Mouse (Mus musculus) spleen, postnatal 36 days (tissue): ENCODE measurements around the gene Ttc9b.
"Not testable (repeated sequence)": the region's sequence is repeated elsewhere in the genome, so short reads cannot be mapped to it uniquely, and the experiment has no call there.

Experiments
- DNase-seq, 2 experiments: peaks; one replicate each; pipeline ENCODE4 v3.0.0; 2022; ENCODE audit warnings: low spot score in 2 of 2, mixed read lengths in 1 of 2

Ttc9b gene

DNA sequence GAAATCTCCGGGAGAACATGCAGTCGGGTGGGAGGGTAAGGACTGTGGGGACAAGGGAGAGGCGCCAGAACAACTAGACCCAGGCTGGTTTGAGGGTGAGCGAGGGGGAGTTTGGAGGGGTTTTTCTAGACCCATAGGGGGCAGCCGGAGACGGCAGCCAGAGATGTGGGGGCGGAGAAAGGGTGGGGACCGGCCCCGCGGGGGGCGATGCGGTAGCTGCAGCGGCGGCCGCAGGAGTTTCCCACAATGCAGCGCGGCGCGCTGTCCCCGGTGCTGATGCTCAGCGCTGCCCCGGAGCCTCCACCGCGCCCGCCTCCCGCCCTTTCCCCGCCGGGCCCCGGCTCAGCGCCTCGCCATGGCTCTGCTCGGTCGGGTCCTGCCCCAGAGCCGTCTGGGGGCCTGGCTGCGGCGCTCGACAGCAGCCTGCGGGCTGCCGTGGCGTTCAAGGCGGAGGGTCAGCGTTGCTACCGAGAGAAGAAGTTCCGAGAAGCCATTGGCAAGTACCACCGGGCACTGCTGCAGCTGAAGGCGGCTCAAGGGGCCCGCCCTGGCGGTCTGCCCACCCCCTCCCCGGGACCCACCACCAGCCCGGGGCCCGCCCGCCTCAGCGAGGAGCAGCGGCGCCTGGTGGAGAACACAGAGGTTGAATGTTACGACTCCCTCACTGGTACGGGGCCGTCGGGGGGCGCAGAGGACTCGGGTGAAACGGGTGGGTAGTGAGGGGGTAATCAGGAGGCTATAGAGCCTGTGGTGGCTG, at the start of gene Ttc9b:
Ttc9b (plus strand) TSS at position 235 of the 757 bp plus-strand sequence.
- DNase-seq: no peak

DNA sequence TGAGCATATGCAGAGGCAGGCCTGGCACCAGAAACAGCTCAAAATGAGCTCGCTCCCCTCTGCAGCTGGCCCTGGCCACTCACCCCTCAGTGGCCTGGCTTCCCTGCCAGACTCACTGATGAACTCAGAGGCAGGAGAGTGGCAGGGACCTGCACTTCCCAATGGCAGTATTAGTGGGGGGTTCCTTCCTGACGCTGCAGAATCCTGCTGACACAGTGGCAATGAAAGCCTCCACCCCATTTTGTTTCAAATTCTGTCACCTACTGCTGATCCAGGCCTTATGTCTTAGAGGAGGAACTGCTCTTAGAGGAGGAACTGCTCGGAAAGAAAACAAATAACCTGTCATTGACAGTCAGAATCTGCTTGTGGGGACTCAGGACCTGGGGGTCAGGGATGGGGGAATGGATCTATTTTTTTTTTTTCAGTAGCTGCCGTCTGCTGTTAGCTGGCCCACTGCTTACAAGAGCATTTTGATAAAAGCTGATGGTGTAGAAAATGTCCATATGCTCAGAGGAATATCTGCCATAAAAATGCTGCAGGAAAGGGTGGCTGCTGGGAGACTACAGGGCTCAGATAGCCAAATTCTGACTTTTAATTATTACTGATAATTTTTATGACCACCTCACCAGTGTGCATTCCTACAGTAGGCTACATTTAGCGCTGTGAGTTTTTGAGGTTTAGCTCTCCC, 48.9 kb upstream of the Ttc9b start:
- DNase-seq: no peak

DNA sequence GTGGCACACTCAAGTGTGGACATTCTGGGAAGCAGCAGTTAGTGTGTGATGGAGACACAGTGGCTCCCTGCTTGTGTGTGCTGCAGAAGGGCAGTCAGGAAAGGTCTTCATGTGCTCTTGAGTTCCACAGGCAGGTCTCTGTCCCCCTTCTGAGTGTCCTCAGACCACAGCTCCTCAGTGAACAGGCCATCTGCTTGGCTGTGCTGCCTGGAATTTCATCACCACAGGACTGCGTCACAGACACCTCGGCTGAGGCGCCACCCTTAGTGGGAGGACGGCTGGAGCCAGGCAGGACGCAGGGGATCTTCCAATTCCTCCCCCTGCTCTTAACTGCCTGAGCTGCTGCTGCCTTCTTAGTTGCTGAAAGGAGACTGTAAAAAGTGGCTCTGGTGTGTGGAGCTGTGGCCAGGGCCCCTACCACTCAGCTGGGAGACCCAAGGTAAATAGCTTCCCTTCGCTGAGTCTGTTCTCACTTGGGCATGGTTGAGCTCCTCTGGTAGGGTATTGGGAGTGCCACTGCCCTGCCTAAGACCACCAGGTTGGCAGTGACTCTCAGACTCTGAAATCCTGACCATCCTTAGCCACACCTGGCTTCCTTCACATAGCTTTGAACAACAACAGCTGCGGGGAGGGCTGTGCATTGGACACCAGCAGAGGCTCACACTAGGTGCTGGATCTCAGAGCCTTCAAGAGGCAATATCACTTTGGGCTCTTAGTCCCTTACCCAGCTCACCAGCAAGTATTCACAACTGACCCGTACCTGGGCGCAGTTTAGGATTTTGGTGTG, 48.0 kb upstream of the Ttc9b start:
- no peak for DNase-seq

DNA sequence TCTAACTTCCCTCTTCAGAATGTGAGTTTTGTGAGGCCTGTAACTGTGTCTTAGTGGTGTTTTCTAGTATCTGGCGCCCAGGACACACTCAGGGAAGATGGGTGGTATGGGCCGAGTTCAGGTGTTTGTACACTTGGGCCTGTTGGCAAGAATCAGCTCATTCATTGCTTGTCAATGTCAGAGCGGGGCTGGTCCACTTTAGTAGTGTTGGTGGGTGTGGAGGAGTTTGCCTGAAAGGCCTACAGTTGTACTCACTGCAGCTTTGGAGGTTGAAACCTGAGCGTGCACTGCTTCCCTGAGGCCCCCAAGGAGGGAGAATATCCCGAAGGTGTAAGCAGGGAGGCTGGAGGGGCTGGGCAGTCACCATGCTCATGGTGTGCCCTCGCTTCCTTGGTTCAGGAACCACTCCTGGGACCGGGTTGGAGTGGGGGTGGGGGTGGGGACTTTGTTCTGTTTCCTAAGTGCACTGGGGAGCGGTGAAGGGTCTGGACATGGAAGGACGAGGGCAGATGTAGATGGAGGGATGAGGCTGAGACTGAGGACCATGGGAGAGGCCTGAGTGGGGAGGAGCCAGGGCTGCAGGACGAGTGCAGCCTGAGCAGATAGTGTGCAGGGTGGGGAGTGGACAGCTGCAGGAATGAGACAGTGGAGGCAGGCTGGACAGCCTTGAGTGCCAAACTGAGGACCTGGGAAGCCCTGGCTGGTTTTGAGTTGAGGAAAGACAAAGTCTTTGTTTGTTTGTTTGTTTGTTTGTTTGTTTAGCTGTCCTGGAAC, 47.0 kb upstream of the Ttc9b start:
- DNase-seq: no peak

DNA sequence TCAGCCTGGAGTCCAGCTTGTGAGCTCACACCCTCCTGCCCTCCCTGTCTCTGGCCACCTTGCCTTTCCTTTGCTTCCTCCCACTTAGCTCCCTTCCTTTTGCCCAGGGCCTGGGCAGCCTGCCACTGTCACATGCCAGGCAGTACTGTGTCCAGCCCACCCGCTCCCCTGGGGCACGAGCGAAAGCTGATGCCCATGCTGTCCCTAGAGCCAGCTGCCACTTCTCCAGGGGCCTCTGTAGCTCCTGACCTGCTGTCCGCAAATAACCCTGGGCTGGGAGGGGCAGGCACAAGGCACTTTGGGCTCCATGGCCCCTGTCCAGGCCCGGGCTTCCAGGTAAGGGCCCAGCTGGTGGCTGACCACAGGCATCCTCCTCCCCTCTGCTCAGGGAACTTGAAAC, 46.1 kb upstream of the Ttc9b start:
- no peak for DNase-seq

DNA sequence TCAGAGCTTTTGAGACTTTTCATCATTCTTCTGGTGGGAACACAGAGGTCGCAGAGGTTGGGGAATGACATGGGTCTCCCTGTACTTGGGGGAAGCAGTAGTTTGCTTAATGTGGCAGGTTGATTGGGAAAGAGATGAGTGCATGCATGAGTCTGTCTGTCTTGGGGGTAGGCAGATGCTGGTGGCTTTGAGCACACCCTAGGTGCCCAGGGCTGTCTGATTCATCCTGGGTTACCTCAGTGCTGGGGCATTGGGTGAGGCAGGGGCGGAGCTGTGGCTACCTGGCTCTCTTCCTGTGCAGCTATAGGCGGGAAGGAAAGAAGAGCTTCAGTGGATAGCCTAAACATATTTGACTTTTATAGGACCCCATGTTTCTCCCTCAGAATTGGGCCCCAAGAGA, 45.6 kb upstream of the Ttc9b start:
- no peak for DNase-seq

DNA sequence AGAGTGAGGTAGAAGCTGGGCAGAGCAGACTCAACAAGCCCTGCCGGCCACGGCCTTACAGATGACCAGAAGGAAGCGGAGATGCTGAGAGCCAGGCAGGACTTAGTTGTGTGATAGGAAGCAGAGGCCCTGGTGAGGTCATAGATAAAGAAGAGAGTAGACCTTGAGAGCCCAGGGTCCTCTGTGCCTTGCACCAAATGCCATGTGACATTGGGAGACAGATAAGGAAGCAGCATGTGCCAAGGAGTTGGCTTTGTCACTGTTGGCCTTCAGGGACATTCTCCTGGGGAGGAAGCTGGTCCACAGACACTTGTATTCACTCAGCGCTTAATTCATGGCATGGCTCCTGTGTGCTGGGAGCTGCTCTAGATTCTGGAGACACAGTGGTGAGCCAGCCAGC, 44.4 kb upstream of the Ttc9b start:
- DNase-seq: no peak

DNA sequence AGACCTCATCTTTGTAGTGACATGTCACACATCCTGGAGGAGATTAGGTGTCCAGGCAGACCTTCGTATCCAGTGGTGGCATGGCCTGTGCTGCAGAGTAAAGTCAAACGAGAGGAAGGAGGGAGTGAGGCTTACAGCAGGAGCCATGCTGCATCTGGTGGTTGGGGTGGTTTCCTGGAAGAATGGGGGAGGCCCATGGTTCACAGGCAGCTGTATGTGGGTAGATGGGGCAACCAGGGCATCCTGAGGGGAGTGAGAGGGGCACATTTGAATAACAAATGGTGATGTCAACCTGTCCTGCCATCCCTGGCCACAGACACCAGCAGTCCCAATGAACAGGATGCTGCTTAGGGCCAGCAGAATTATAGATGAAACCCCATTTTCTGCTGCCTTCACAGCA, 44.0 kb upstream of the Ttc9b start:
- DNase-seq: no peak

DNA sequence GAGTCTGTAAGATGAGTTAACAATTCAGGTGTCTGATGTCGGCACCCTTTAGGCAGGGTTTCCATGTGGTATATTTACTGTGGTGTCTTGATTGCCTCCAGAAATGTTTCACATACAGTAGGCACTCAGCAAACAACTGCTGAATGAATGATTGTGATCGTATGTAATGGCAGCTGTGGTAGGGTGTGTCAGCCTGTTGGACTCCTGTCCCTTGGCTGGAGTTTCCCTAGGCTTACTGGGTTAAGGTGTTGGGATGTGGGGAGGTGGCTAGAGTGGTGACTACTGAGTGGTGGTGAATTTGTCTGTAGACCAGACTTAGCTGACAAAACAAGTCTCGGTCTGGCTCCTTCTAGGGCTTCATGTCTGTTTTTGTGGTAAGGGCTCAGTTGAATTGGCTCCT, 43.3 kb upstream of the Ttc9b start:
- no peak for DNase-seq

DNA sequence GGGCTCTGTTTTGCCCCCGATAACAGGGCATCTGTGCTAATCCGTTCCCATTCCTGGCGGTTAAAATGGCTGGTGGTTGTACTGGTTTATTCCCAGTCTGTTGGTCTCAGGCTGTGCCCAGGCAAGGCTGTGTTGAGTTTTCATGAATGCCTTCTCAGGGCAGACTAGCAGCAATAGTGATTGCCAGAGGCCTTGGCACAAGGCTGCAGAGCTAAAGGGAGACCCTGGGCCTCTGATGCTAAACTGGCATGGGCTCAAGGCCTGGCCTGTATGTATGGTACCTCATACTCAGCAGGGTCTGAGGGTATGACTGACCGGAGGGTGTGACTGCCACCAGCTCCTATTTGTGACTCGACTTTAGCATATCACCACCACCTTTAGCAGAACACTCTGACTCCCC, 42.8 kb upstream of the Ttc9b start:
- no peak for DNase-seq

DNA sequence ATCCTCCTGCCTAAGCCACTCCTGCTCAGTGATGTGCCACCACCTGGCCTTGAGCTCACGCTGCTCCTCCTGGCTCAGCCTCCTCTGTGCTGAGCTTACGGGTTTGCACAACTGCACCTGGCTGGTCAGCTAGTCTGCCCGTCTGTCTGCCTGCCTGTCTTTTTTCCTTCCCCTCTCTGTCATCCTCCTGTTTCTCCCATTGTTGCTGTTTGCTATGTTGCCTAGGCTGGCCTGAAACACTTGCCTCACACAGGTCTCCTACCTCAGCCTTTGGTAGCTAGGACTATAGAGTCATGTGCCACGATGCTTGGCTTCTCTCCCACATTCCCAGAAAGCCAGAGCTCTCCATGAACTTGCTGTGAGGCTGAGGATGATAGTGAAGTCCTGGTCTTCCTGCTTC, 40.8 kb upstream of the Ttc9b start:
- no peak for DNase-seq

DNA sequence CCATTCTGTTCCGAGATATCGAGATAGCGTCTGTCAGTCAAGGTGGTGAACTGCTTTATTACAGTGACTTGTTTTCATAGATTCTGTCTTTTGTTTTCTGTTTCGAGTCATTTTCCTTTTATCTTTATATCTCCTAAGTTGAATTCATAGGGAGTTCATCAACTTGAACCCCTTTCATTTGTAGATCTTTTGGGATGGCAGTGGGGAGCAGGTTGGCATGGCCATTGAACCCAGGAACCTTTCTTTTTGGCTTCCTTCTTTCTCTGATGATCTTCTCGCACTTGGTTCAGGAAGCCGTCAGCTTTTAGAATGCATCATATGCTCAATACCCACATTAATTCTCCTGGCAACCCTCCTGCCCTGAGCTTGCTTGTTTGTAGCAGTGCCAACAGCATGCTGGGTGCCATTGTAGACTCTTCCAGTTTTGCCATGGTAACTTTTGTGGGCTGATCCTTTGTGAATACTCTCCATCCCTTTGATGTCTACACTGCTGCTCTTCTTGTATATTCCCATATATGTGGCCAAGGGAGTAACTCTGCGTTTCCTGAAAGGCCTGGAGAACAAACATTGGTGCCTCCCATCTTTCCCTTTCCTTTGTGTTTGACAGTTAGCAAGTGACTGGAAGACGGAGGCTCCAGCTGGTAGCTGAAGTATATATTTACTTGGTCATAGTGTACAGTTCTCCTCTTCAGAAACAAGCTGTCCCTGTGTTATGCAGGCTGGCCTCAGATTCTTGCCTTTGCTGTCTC, 39.8 kb upstream of the Ttc9b start:
- no peak for DNase-seq

DNA sequence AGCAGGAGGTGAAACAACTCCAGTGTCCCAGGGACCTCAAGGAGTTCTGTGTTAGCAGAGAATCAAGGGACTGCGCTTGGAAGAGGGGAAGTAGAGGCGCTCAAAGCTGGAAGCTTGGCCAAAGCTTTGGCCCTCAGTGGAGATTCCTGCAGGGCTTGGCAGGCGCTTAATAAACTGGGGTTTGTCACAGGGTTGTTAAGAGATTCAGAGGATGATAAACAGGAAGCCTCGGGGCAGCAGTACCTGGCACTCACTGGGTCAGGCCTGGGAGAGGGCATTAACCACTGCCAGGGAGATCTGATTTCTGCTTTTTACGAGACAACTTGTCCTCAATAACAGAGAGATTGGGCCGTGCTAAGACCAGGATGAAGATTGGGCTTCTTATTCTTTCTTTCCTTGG, 32.7 kb upstream of the Ttc9b start:
- no peak for DNase-seq

DNA sequence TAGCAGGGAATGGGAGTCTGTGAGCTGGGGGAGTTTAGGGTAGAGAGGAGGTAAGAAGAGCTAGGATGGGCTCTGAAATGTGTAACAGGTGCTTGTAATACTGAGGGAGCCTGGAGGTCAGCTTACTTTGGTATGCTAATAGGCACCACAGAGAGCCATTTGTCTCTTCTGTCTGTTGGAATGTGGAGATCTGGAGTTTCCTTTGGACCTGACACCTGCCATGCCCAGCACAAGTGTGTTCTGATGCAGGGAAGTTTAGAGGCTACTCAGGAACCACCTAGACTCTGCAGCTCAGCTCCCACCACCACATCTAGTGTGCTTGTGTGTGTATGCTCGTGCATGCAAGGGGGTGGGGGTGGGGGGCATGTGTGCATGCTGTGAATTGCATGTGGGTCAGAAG, 31.5 kb upstream of the Ttc9b start:
- no peak for DNase-seq

DNA sequence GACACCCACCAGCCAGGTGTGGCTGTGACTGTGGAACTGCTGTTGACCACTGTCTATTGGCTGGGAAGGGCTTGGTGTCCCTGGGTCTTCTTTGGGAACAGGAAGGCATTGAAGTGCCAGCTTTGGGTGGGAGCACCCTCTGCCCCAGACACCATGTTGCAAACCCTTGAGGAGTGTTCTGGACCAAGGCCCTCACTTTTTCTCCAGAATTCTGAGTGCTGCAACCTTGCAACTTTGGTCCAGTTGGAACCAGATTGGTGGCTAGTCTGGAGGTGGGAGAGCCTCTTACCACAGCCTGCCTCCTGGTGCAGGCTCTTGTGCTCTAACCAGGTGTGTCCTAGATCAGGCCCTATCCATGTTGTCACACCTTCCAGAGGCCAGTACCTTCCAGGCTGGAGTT, 28.7 kb upstream of the Ttc9b start:
- DNase-seq: no peak

DNA sequence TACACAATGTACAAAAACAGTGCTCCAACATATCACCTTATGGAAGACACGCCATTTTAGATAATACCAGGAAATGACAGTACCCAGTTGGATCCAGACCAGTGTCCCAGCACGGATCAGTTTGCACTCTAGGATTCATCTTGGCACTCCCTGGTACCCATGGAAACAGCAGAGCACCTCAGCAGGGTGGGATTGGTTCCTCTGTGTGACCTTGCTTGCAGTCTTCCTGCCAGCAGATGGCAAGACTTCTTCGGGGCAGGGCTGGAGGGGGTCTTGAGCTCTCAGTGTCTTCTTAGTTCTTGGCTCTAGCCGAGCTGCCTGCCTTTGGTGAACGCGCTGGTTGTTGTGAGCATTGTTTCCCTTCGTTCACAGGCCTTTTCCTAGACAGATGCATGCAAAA, 26.0 kb upstream of the Ttc9b start:
- DNase-seq: no peak

DNA sequence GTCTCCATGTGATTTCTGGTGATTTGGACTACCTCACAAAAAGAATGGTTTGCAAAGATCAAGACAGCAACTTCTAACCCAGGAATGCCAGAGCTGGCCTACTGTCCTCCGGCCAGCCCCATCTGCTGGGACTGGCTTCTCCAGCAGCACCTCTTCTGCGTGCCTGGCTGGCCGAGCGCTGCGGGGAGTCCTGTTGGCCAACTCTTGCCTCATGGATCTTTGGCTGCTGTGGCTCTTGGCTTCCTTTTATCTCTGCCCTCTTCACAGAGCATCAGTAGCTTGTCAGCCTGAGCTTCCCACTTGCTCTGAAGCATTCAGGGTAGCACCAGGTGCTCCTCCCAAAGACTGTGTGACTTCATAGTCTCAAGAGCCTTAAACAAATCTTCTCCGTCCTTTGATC, 25.5 kb upstream of the Ttc9b start:
- no peak for DNase-seq

DNA sequence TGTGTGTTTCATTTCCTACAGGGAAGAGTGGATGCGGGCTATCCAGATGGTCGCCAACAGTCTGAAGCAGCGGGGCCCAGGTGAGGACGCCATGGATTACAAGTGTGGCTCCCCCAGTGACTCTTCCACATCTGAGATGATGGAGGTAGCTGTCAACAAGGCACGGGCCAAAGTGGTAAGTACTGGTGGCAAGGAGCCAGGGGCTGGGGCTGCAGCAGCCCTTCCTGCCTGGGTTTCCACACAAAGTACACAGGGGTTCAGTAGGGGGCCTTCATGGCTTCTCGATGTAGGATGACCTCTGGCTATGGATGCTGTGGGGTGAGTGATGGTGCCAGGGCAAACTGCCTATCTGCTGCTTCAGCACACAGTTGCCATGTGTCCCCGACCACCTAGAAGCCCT, 24.9 kb upstream of the Ttc9b start:
- not testable (repeated sequence) for DNase-seq

DNA sequence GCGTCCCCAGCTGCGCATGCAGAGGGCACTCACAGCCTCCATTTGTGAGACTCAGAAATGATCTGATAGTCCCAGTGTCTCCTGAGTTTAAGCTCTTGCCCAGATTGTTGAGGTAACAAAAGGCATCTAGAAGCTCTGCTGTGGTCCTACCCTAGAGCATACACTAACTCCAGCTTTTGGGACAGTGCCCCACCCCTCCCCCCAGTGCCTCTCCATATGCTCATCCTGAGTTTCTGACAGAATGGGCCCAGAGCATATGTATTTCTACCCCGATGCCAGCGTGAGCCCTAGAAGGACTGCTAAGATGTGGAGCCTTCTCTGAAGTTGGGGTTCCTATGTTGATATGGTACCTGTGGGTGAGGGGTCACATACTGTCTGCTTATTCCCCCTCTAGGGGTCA, 22.3 kb upstream of the Ttc9b start:
- DNase-seq: no peak

DNA sequence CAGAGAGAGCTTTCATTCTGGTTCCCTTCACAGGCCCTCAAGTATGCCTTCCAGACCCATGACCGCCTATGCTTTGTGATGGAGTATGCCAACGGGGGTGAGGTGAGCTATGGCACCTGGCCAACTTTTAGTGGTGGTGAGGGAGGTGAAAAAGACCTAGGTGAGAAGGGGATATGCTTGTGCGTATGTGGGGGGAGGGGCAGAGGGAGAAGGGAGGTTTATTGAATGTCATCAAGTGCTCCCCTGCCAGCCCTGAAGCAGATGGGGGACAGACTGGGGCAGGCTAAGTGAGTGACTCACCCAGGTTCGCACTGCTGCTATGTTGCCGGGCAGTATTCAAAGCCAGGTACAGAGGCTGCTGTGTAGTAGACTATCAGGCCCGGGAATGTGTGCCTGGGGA, 20.5 kb upstream of the Ttc9b start:
- no peak for DNase-seq

DNA sequence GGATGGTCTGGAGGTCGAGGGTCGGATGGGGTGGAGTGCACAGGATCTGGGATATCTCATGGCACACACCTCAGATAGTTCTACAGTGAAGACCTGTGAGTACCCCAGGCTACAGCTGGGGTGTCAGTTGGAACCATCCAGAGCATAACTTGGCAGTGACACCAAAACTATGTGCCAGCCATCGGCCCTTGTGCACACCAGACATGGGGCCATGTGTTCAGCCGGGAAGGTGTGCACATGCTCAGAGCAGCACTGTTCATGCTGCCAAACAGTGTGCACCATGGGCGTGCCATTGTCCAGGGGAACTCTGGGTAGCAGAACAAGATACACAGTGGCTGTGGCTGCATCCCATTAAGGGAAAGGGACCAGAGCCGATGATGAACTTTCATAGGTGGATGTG, 19.0 kb upstream of the Ttc9b start:
- DNase-seq: no peak
